Mouse (Mus musculus): Measurements from ENCODE around the gene Gm17079. TPM values are rescaled to one million over a fixed set of nuclear protein-coding genes. Genes with fewer than 3 reads are reported as not detected.
A peak's percentile ranks its signal among the peaks of the same experiment; 100 is the strongest.
"Not testable (repeated sequence)": the region's sequence is repeated elsewhere in the genome, so short reads cannot be mapped to it uniquely, and the experiment has no call there.

Gm17079 gene
- not detected in 2 replicates for polyA plus RNA-seq (2014; fragmentation: Nextera tagmentation; extraction: Ambion mirVana)

DNA sequence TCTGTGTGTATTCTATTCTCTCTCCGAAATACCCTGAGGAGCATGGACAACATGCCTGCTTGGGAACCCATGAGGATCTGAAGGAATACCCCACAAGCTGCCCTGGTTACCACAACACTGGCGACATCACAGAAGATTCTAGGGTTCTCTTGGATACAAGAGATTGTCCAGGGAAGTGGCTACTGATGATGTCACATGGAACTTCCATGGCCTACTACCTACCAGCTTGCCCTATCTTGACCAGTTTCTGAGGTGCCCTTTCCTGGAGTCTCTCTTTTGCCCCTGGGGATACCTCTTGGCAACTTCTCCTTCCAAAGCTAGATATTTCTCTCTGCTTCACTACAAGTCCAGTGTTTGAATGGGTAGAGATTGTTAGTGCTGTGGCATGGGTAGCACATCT, at the start of gene Gm17079:
Gene Gm17079 (minus strand): TSS at position 101 of the 400 bp plus-strand sequence.
- not testable (repeated sequence) for H3K4me1 ChIP-seq (ENCODE audit: control insufficient read depth, insufficient read depth, low read length); DNase-seq (ENCODE audit: low spot score); H3K4me2 ChIP-seq (ENCODE audit: low read depth, low read length); H3K4me3 ChIP-seq (ENCODE audit: low read depth, low read length); H3K27me3 ChIP-seq (ENCODE audit: control insufficient read depth, insufficient read depth, low read length); H3K36me3 ChIP-seq (replicated peaks; ENCODE audit: control insufficient read depth, insufficient read depth, low read depth, low read length); H3K9ac ChIP-seq (replicated peaks; ENCODE audit: low read length); H3K27ac ChIP-seq (replicated peaks; ENCODE audit: low read depth, low read length); H3K9me3 ChIP-seq (replicated peaks; ENCODE audit: control insufficient read depth, low read length); ATAC-seq (replicated peaks; ENCODE audit: insufficient number of reproducible peaks, low FRiP score, low TSS enrichment, low read depth)
- 78% methylated on average over 1 of the region's 2 CpGs for WGBS

DNA sequence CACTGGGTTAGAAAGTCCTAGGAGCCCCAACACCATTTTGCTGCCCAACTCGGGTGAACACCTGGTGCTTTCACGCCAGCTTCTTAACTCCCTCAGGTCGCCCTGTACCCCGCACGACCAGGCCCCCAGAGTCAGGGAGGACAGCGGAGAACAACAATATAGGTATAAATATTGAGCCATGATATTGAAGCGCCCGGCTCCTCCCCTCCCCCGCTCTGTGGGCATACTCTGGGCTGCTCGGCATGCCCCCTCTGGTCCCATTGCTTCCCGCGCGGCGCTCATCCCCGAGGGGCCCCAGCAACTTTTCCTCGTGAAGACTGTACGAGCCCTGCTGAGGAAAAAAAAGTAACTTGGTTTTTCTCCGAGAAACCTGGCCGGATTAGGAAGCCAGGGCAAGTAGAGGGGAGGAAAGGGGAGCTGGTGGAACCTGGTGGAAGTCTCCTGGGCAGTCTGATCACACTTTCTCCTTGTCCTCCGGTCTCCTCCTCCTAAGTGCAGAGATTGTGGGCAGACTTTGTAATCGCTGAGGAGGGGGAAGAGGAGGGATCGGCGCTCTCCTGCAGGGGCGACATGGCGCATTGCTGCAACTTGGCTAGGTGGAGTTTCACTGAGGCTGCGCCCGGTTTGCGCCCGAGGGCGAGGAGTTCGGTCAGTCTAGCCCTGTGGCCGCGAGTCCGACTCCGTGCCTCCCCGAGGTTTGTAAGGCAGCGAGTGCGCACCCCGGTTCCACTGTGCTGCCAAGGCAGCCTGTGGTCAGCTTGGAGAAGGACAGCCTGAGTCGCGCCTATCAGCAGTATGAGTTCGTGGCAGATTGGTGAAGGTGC, 45.3 kb upstream of the Gm17079 start:
- Histone ChIP-seq H3K27me3 (ENCODE audit: control insufficient read depth, insufficient read depth, low read length) (peaks cover 32% of the 10 kb centered on the region), H3K27ac (replicated peaks; ENCODE audit: low read depth, low read length) (no peak overlapping the region), H3K4me3 (ENCODE audit: low read depth, low read length) (peak overlapping the region; percentile 40), H3K9me3 (replicated peaks; ENCODE audit: control insufficient read depth, low read length) (no peaks in the 10 kb centered on the region), H3K4me1 (ENCODE audit: control insufficient read depth, insufficient read depth, low read length) (no peaks in the 10 kb centered on the region), H3K9ac (replicated peaks; ENCODE audit: low read length) (peak overlapping the region; percentile 39), H3K36me3 (replicated peaks; ENCODE audit: control insufficient read depth, insufficient read depth, low read depth, low read length) (no peaks in the 10 kb centered on the region), H3K4me2 (ENCODE audit: low read depth, low read length) (peak overlapping the region; percentile 78)
- DNase-seq (ENCODE audit: low spot score) (peak; percentile 48), ATAC-seq (replicated peaks; ENCODE audit: insufficient number of reproducible peaks, low FRiP score, low TSS enrichment, low read depth) (peak; percentile 78)
- 1% methylated on average over 42 of the region's 42 CpGs for WGBS

- 1% methylated on average over 23 of the region's 24 CpGs for WGBS
- DNase-seq (ENCODE audit: low spot score), result no peak
- Histone ChIP-seq H3K27me3 (ENCODE audit: control insufficient read depth, insufficient read depth, low read length) (peaks cover 32% of the 10 kb centered on the region), H3K9me3 (replicated peaks; ENCODE audit: control insufficient read depth, low read length) (no peaks in the 10 kb centered on the region), H3K4me1 (ENCODE audit: control insufficient read depth, insufficient read depth, low read length) (no peaks in the 10 kb centered on the region), H3K36me3 (replicated peaks; ENCODE audit: control insufficient read depth, insufficient read depth, low read depth, low read length) (no peaks in the 10 kb centered on the region), H3K4me3 (ENCODE audit: low read depth, low read length) (no peak overlapping the region), H3K27ac (replicated peaks; ENCODE audit: low read depth, low read length) (no peak overlapping the region), H3K9ac (replicated peaks; ENCODE audit: low read length) (no peak overlapping the region), H3K4me2 (ENCODE audit: low read depth, low read length) (peak overlapping the region; percentile 23)
- no peak for ATAC-seq (replicated peaks; ENCODE audit: insufficient number of reproducible peaks, low FRiP score, low TSS enrichment, low read depth)
These were observed 44.1 kb upstream of the Gm17079 start for GRCm38 (mm10) chr14:51739150-51739993.

- H3K9me3 ChIP-seq (replicated peaks; ENCODE audit: control insufficient read depth, low read length), result no peaks in the 10 kb centered on the region
- no peaks in the 10 kb centered on the region for H3K36me3 ChIP-seq (replicated peaks; ENCODE audit: control insufficient read depth, insufficient read depth, low read depth, low read length)
- no peaks in the 10 kb centered on the region for H3K4me1 ChIP-seq (ENCODE audit: control insufficient read depth, insufficient read depth, low read length)
- H3K27ac ChIP-seq (replicated peaks; ENCODE audit: low read depth, low read length), result no peak overlapping the region
- H3K4me3 ChIP-seq (ENCODE audit: low read depth, low read length), result no peak overlapping the region
- 1% methylated on average over 29 of the region's 29 CpGs for WGBS
- H3K4me2 ChIP-seq (ENCODE audit: low read depth, low read length), result peak overlapping the region; percentile 23
- ATAC-seq (replicated peaks; ENCODE audit: insufficient number of reproducible peaks, low FRiP score, low TSS enrichment, low read depth), result no peak
- peaks cover 32% of the 10 kb centered on the region for H3K27me3 ChIP-seq (ENCODE audit: control insufficient read depth, insufficient read depth, low read length)
- H3K9ac ChIP-seq (replicated peaks; ENCODE audit: low read length), result no peak overlapping the region
- peak; percentile 17 for DNase-seq (ENCODE audit: low spot score)
These were observed 43.3 kb upstream of the Gm17079 start for GRCm38 (mm10) chr14:51738411-51739149.

GRCm38 (mm10) chr14:51737967-51738366, 42.7 kb upstream of the Gm17079 start:
- no peaks in the 10 kb centered on the region for H3K4me1 ChIP-seq (ENCODE audit: control insufficient read depth, insufficient read depth, low read length)
- H3K4me2 ChIP-seq (ENCODE audit: low read depth, low read length), result no peak overlapping the region
- no peak for ATAC-seq (replicated peaks; ENCODE audit: insufficient number of reproducible peaks, low FRiP score, low TSS enrichment, low read depth)
- H3K9me3 ChIP-seq (replicated peaks; ENCODE audit: control insufficient read depth, low read length), result no peaks in the 10 kb centered on the region
- peaks cover 32% of the 10 kb centered on the region for H3K27me3 ChIP-seq (ENCODE audit: control insufficient read depth, insufficient read depth, low read length)
- H3K27ac ChIP-seq (replicated peaks; ENCODE audit: low read depth, low read length), result no peak overlapping the region
- H3K36me3 ChIP-seq (replicated peaks; ENCODE audit: control insufficient read depth, insufficient read depth, low read depth, low read length), result no peaks in the 10 kb centered on the region
- WGBS, result 8% methylated on average over 12 of the region's 12 CpGs
- no peak overlapping the region for H3K4me3 ChIP-seq (ENCODE audit: low read depth, low read length)
- H3K9ac ChIP-seq (replicated peaks; ENCODE audit: low read length), result no peak overlapping the region
- DNase-seq (ENCODE audit: low spot score), result no peak

- no peaks in the 10 kb centered on the region for H3K36me3 ChIP-seq (replicated peaks; ENCODE audit: control insufficient read depth, insufficient read depth, low read depth, low read length)
- H3K4me3 ChIP-seq (ENCODE audit: low read depth, low read length), result no peak within 1 kb of the TSS
- no peaks in the 10 kb centered on the region for H3K9me3 ChIP-seq (replicated peaks; ENCODE audit: control insufficient read depth, low read length)
- DNase-seq (ENCODE audit: low spot score), result no peak
- no peak within 1 kb of the TSS for H3K4me2 ChIP-seq (ENCODE audit: low read depth, low read length)
- H3K4me1 ChIP-seq (ENCODE audit: control insufficient read depth, insufficient read depth, low read length), result no peaks in the 10 kb centered on the region
- no peaks in the 10 kb centered on the region for H3K27me3 ChIP-seq (ENCODE audit: control insufficient read depth, insufficient read depth, low read length)
- H3K27ac ChIP-seq (replicated peaks; ENCODE audit: low read depth, low read length), result no peak within 1 kb of the TSS
- WGBS, result 58% methylated on average over 1 of the region's 1 CpGs
- ATAC-seq (replicated peaks; ENCODE audit: insufficient number of reproducible peaks, low FRiP score, low TSS enrichment, low read depth), result no peak
- H3K9ac ChIP-seq (replicated peaks; ENCODE audit: low read length), result no peak within 1 kb of the TSS
These were observed 21.8 kb upstream of the Gm17079 start, which contains the start of gene Gm5800 for GRCm38 (mm10) chr14:51717083-51717482. Gm5800 (minus strand) TSS chr14:51717183.

- DNase-seq (ENCODE audit: low spot score) (no peak), ATAC-seq (replicated peaks; ENCODE audit: insufficient number of reproducible peaks, low FRiP score, low TSS enrichment, low read depth) (no peak)
- WGBS, result 89% methylated on average over 5 of the region's 5 CpGs
These were observed 18.0 kb downstream of the Gm17079 start for GRCm38 (mm10) chr14:51677269-51677668.

More at GRCm38 (mm10) chr14:51677269-51677668, 18.0 kb downstream of the Gm17079 start:
- no peak overlapping the region for H3K4me3 ChIP-seq (ENCODE audit: low read depth, low read length)
- H3K27ac ChIP-seq (replicated peaks; ENCODE audit: low read depth, low read length), result no peak overlapping the region
- H3K9ac ChIP-seq (replicated peaks; ENCODE audit: low read length), result no peak overlapping the region
- no peaks in the 10 kb centered on the region for H3K4me1 ChIP-seq (ENCODE audit: control insufficient read depth, insufficient read depth, low read length)
- no peak overlapping the region for H3K4me2 ChIP-seq (ENCODE audit: low read depth, low read length)
- no peaks in the 10 kb centered on the region for H3K9me3 ChIP-seq (replicated peaks; ENCODE audit: control insufficient read depth, low read length)
- H3K36me3 ChIP-seq (replicated peaks; ENCODE audit: control insufficient read depth, insufficient read depth, low read depth, low read length), result no peaks in the 10 kb centered on the region
- H3K27me3 ChIP-seq (ENCODE audit: control insufficient read depth, insufficient read depth, low read length), result no peaks in the 10 kb centered on the region
